Mouse (Mus musculus) B cell, adult 2 months (primary cell): Measurements from ENCODE around the gene Txnip.
A peak's percentile ranks its signal among the peaks of the same experiment; 100 is the strongest.

Source experiments
- DNase-seq, 2 experiments: peaks; one replicate each; pipeline ENCODE4 v3.0.0; 2022

The Txnip gene

GRCm38 (mm10) chr3:96551890-96552289 lies 5.9 kb upstream of the Txnip start:
- no peak for DNase-seq

- DNase-seq = no peak
Observed at GRCm38 (mm10) chr3:96553601-96554000, 4.2 kb upstream of the Txnip start.

- no peak for DNase-seq
Observed at GRCm38 (mm10) chr3:96554251-96554650, 3.5 kb upstream of the Txnip start.

GRCm38 (mm10) chr3:96555041-96555596 lies 2.6 kb upstream of the Txnip start:
- no peak for DNase-seq

GRCm38 (mm10) chr3:96555999-96556614 lies 1.6 kb upstream of the Txnip start:
- no peak for DNase-seq

GRCm38 (mm10) chr3:96556651-96557635 lies 814 bp upstream of the Txnip start:
- DNase-seq = peak in 1 of 2 experiments; percentile 64

- DNase-seq = peak; percentile 66 to 73
Observed at GRCm38 (mm10) chr3:96558159-96558558, 402 bp downstream of the Txnip start.

GRCm38 (mm10) chr3:96558668-96559196 lies 975 bp downstream of the Txnip start:
- DNase-seq = peak; percentile 41 to 48

GRCm38 (mm10) chr3:96559398-96559910 lies 1.7 kb downstream of the Txnip start:
- peak; percentile 69 to 75 for DNase-seq

- peak; percentile 54 for DNase-seq
Observed at GRCm38 (mm10) chr3:96559911-96560850, 2.4 kb downstream of the Txnip start.

GRCm38 (mm10) chr3:96560881-96561668 lies 3.3 kb downstream of the Txnip start:
- peak; percentile 48 to 54 for DNase-seq

- DNase-seq = peak; percentile 49 to 55
Observed at GRCm38 (mm10) chr3:96561946-96562681, 4.4 kb downstream of the Txnip start.

GRCm38 (mm10) chr3:96563267-96563666 lies 5.5 kb downstream of the Txnip start:
- no peak for DNase-seq

- no peak for DNase-seq
Observed at GRCm38 (mm10) chr3:96563911-96564632, 6.3 kb downstream of the Txnip start.

- peak; percentile 71 to 75 for DNase-seq
Observed at GRCm38 (mm10) chr3:96564633-96565032, 6.9 kb downstream of the Txnip start.

GRCm38 (mm10) chr3:96565105-96565504 lies 7.3 kb downstream of the Txnip start:
- no peak for DNase-seq

- DNase-seq = no peak
Observed at GRCm38 (mm10) chr3:96566661-96567450, 9.1 kb downstream of the Txnip start.

GRCm38 (mm10) chr3:96568605-96569004 lies 10.8 kb downstream of the Txnip start:
- DNase-seq = no peak

- DNase-seq = no peak
Observed at GRCm38 (mm10) chr3:96569506-96569905, 11.7 kb downstream of the Txnip start.
